Mouse (Mus musculus): ENCODE results near the gene Gm14226.

DNA sequence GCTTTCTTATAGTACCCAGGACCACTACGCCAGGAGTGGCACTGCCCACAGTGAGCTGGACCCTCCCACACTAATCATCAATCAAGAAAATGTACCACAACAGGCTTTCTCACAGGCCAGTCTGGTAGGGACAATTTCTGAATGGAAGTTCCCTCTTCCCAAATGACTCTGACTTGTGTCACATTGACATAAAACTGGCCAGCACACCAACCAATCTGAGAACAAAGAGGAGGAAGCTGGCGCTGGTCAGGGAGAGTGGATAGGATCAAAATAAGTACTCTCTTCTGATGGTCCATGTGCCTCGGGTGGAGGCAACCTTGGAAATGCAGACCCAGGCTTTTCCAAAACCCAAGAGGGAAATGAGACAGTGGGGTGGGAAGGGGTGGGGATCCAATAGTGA lies 26.5 kb downstream of the Gm14226 start:
- TF ChIP-seq USF1 (IDR thresholded peaks at IDR 0.05; ENCODE audit: low read depth) = no peak
- no peak for TF ChIP-seq CEBPB (IDR thresholded peaks at IDR 0.05; ENCODE audit: low read depth)
- no peak for TF ChIP-seq CTCF (IDR thresholded peaks at IDR 0.05; ENCODE audit: control insufficient read depth, insufficient read depth, insufficient read length)
- TF ChIP-seq MAX (IDR thresholded peaks at IDR 0.05) = no peak
- TF ChIP-seq MYOG (IDR thresholded peaks at IDR 0.05; ENCODE audit: control insufficient read depth, extremely low read depth, insufficient read length) = no peak
- TF ChIP-seq MYOD1 (IDR thresholded peaks at IDR 0.05; ENCODE audit: control insufficient read depth, insufficient read length, low read depth) = no peak

Measured in C2C12 (cell line).